Mouse (Mus musculus): Measurements from ENCODE around the gene Polr2b.
A peak's percentile ranks its signal among the peaks of the same experiment; 100 is the strongest.

Polr2b gene

DNA sequence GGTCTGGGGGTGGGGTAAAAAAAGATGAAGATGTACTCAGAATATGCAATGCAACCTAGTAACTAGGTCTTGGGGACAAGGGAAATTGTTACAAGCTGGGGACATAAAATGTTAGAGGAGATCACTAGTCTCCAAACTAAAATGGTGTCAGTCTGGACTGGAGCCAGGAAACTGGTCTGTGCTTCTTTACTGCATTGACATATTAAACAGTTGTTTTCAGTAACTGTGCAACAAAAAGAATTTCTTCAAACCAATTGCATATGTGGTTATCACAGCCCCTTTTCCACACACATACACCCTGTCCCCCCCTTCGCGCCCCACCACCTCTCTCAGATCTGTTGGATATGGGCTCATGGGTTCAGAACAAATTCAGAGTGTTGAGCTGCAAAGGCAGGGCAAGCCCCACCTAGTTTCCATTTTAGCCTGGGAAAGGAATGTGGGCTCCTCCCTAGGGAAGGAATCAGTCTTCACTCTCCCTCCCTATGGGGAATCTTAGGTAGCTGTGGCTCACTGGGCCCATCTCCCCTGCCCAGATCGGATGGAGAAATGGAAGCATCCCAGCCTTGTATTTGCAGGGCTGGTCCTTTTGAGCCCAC, 54.6 kb downstream of the Polr2b start:
- DNase-seq (ENCODE audit: low spot score) = no peak

DNA sequence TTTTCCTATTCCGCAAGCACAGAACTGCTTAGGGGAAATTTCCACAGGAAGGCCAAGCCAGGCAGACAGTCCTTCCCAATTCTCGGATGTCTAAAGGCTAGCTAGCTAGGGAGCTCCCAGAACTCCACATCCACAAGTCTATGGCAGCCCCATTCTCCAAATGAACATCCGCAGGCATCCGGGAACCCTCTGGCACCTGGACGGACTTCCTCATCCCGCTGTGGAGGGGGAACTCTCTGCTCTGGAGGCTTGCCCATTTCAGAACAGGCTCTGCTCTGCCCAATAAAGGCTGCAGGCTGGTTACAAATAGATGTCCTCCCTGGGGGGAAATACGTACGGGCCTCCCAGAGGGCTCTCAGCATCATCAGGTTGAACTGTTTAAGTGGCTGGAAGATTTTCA, 56.4 kb downstream of the Polr2b start:
- no peak for DNase-seq (ENCODE audit: low spot score)

DNA sequence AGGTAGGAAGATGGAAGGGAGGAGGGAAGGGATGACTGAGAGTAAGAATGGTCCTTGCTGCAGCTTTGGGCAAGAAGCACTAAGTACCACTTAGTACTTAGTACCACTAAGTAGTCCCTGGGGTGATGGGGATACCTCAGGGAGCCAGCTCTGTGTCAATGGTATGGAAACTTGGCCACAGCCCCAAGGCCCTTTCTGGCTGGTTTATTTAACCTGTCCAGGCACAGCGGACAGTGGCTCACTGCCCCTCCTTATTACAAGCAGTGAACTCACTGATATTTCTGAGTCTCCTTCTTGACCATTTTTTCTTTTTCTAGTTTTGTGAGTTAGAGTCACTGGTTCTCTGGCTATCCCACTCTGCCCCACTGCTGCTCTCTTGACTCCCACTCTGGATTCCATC, 57.2 kb downstream of the Polr2b start:
- DNase-seq (ENCODE audit: low spot score) = no peak

DNA sequence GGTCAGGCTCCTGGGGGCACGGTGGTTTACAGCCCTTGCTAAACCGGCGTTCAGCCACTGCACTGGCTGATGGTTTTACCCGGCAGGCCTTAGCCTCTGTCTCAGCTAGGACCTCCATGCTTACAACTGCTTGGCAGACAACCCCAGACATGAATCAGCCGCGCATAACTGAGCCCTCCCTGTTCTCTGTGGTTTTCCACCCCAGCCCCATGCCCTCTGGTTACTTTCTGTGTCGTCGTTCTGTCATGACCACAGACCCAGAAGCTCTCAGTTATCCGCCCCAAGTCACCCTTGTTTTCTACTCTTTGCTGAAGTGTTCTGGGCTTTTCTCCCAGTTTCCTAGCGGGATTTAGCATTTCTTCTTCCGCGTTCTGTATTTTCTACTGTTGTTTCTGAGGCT, 57.7 kb downstream of the Polr2b start:
- peak; percentile 77 for DNase-seq (ENCODE audit: low spot score)

DNA sequence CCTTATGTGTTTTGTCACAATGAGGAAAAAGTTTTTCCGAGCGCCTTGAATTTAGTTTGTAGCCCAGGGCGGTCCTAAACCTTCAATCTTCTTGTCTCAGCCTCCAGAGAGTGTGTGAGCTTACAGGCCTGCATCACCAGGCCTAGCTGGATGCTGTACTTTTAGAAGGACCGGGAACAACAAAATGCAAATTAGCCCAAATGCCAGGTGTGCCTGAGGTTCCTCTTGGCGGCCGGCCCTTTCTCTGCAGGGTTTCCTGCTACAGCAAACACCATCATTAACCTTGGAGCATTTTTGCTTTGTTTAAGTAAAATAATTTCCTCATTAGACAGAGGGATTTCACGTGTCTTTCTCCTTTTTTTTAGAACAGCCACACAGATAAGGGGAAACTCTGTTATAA, 58.2 kb downstream of the Polr2b start:
- no peak for DNase-seq (ENCODE audit: low spot score)

DNA sequence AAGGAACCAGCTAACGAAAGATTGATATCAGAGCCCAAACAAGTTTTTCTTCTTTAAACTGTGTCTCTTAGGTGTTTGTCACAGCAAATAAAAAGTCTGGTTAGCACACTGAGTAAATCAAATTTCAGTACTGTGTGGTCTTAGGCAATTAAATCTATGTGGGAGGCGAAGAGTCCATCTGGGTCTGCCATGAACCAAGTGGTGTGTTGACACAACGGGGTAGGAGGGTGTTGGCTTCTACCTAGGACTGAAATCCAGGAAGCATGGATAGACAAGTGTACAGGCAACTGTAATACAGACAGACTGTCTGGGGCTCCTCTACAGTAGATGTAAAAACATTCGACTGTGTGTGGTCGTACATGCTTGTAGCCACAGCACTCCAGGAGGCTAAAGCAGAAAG, 59.4 kb downstream of the Polr2b start:
- peak; percentile 55 for DNase-seq (ENCODE audit: low spot score)

DNA sequence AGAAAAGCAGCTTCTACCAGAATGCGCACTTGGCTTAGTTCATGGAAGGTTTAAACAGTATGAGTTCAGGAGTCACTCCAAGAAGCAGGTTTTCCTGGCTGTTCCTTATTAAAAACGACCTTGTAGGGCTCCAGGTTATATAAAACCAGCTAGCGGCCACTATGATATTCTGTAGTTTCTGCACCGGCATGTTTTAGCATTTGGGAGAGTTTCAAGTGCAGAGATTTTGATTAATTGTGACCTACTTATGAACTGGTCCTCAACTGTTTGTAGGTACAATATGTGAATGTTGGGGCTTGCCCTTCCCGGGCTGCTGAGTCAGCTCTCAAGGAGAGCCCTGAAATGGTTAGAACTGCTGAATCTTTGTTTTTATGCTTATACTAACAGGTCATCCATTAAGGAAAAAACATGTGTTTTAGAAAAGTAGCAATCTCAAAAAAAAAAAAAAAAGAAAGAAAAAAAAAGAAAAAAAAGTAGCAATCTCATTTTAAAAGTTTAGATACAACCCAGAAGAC, 60.5 kb downstream of the Polr2b start:
- no peak for DNase-seq (ENCODE audit: low spot score)

DNA sequence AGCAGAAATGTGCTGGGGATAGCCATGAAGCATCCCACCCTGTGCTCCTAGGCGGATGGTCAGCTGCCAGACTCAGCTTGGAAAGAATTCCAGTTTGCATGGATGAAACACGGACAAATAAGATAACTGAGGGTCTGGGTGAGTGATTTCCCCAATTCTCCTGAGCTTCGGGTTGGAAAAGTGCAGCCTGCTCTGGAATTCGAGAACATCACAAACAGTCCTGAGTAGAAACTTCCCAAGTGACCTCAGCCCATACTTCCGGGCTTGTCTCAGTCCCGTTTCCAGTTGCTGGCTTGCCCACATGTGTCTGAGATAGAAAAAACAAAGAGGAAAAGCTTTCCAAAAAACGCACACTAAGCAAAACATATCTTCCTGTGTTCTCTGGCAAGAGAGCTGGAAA, 62.3 kb downstream of the Polr2b start:
- peak; percentile 51 for DNase-seq (ENCODE audit: low spot score)

DNA sequence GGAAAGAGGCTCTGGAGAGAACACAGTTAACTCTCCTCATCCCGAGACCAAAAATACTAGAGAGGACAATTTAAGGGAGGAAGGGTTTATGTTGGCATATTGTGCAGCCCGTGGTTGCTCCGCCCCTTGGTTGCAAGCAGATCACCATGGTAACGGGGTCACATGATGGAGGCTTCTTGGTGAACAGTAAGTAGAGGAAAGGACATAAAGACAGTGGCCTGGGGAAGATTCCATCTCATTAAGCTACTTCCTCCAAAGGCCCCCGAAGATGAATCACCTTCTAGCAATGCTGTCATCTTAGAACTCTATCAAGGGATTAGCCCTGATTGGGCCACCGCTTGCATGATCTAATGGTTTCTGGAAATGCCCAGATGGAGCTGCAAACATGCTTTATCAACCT, 62.8 kb downstream of the Polr2b start:
- DNase-seq (ENCODE audit: low spot score) = peak; percentile 96

DNA sequence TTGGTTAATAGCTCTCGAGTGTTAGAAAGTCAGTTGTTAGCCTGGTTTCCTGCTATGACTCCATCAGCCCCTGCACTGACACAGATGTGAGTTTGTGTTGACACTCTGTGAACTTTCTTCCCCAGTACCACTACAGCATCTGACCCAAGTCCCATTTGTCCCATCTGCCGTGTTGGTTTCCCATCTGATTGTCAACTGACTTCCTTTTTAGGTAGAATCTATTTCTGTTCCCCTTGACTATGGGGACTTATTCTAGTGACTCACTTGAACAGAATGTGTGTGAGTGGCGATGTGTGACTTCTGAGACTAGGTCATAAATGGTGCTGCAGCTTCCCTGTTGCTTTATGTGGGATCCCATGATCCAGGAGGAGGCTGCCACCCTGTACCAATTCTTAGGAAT, 65.0 kb downstream of the Polr2b start:
- DNase-seq (ENCODE audit: low spot score) = peak; percentile 64

DNA sequence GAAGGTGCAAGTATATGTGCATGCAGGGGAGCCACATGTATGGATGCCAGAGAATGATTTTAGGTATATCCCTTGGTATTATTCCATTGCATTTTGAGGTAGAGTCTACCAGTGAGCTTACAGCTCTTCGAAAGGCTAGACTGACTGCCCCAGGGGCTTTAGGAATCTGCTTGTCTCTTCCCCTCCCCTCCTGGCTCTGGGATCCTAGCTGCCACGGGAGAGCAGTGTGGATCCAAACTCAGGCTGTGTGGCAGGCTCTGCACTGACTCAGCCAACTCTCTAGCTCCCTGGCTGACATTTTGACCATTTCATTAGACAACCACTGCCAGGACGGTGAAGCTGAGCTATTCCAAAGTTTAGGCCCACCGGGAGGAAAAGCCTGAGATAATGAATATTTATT, 65.6 kb downstream of the Polr2b start:
- DNase-seq (ENCODE audit: low spot score) = peak; percentile 55

DNA sequence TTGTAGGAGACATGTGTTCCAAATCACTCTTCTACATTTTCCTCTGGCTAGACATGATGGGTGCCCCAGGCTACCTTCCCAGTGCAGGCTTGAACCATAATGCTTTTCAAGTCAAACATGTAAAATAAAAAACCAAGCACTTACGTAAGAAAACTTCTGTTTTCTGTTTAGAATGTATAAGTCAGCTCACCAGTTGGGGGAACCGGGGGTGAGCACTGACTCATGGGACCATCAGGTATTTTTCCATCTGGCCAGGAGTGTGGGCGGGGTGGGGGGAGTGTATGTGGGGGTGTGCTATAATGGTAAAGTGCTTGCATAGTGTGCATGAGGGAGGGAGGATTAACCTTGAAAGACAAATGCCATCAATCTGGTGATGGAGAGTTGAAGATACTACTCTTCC, 68.1 kb downstream of the Polr2b start:
- no peak for DNase-seq (ENCODE audit: low spot score)

DNA sequence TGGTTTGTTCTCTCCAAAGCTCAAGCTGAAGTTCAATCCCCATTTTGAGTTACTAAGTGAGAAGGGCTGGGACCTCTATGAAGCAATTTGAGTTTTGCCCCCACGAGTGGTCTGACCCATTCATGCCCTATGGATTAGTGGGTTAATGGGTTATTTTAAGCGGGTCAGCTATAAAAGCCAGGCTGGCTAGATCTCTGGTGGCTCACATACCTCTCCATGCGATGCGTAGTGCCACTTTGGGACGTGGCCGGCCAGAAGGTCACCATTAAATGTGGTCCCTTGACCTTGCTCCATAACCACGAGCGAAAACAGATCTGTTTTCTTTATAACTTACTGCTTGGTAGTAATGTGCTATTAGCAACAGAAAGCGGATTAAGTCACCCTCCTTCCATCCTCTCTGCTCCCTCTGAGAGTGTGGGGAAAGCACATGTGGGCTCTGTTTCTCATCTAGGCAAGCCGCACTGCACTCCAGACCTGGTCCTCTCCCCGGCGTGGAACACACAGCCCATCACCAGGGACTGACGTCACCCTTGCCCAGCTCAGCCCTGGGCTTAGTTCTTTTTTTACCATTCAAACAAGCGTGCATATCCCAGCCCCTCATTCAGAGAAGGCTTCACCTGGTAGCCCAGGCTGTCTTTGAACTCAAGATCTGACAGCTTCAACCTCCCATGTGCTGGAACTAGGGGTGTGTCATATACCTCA, 69.6 kb downstream of the Polr2b start:
- DNase-seq (ENCODE audit: low spot score) = no peak

DNA sequence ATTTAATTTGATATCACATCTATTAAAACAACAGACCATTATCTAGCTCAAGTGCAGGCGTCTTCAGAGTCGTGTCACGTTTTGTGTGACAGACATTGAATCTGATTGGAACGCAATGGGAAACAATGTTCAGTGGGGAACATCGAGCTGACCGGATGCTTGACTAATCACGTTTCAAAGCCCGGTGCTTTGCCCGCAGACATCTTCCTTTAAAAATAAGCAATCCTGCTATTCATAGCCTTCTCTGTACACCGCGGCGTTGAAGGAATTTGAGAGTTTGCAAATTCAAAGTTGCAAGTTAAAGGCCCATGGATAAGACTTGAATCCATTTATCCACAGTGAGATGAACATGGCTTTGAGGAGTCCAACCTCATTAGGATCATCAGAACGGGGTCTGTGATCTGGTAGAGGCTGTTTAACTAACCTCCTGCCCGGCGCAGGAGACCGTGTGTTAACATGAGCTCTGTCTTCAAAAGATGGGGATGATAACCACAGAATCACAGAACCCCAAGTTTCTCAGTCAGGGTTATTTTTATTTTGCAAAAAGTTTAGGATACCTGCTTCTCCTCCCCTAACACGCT, 70.5 kb downstream of the Polr2b start:
- DNase-seq (ENCODE audit: low spot score) = no peak

DNA sequence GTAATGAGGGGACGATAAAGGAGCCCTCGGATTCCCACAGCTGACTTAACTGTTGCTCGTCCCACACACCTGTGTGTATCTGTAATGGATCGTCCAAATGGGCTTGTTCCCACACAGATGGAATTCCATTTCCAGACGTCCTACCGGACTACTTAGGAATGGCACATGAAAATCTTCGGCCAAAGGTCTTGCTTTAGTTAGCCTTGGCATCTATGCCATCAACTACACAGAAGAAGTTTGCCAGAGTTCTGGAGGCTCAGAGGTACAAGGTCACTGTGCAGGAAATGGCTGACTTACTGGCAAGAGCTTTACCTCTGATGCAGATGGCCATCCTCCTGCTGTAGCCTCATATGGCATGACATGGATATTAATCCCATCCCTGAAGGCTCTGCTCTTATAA, 71.3 kb downstream of the Polr2b start:
- peak; percentile 51 for DNase-seq (ENCODE audit: low spot score)

DNA sequence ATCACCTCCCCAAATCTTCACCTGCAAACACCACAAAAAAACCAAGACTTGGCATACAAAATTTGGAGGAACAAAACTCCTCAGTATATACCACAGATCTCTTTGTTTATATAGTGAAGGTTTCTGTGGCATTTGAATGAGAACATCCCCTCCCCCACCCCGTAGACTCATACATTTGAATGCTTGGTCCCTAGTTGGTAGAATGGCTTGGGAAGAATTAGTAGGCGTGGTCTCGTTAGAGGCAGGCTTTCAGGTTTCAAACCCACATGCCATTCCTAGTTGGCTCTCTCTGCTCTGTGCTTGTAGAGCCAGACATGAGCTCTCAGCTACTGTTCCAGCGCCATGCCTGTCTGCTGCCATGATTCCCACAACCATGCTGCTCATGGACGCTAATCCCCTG, 71.7 kb downstream of the Polr2b start:
- DNase-seq (ENCODE audit: low spot score) = no peak

DNA sequence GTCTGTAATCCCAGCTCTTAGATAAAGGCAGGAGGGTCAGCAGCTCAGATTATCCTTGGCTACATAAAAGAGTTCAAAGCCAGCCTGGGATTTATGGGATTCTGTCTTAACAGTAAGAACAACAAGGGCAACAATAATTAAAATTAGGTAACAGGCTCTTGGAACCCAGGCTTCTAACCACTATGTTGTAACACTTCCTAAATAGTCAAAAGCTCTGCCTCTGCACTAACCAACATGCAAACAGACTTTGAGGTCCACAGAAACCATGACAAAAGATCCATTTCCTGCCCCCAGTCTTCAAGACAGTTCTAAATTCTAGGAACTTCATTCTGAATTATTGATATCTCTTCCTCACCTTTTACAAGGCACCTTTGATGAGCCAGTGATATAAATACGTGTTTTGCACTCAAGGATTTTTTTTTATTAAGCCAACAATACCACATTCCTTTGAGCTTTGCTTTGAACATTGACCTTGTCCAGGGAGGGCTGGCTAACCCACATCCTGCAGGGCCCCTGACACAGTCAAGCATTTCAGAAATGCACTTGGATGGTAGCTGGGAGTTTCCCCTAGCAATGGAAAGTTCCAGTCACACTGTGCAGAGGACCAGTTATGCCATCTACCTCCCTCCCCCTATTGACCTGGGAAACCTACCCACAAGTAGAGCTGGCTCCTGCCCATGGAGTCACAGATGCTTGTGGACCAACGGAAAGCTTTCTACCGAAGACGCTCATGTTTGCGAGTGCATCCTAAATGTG, 74.0 kb downstream of the Polr2b start:
- DNase-seq (ENCODE audit: low spot score) = no peak

DNA sequence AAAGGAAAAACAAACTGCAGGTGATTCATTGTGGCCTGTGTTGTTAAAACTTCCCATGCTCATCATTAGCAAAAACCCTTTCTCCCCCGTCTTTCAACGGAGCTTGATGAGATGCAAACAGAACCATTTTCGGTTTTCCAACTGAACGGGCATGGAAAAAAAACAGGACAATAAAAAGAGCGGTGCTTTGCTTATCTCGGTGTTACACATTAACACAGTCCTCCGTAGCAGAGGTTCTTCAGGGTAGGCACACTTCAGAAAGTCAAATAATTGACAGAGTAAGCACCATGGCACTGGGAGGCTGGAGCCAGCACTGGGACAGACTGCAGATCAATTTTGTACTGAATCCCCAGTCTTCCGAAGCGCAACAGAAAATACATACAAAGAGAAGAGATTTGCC, 74.8 kb downstream of the Polr2b start:
- DNase-seq (ENCODE audit: low spot score) = no peak

DNA sequence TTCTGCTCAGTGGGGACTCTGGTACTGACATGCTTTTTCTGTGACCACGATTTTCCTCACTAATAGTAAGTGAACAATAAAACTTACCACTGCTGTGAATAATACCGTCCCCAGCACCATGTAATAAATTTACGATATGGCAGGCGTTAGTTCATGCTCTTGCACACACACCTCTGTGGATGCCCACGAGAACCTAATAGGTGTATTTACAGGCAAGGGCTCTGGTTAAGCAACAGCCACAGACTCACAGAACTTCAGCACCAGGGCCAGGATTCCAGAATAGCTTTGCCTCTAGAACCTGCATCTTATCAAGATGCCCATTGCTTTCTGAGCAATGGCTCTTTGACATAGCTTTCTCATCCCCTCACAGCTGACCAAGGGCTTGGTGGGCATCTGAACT, 75.3 kb downstream of the Polr2b start:
- DNase-seq (ENCODE audit: low spot score) = no peak

DNA sequence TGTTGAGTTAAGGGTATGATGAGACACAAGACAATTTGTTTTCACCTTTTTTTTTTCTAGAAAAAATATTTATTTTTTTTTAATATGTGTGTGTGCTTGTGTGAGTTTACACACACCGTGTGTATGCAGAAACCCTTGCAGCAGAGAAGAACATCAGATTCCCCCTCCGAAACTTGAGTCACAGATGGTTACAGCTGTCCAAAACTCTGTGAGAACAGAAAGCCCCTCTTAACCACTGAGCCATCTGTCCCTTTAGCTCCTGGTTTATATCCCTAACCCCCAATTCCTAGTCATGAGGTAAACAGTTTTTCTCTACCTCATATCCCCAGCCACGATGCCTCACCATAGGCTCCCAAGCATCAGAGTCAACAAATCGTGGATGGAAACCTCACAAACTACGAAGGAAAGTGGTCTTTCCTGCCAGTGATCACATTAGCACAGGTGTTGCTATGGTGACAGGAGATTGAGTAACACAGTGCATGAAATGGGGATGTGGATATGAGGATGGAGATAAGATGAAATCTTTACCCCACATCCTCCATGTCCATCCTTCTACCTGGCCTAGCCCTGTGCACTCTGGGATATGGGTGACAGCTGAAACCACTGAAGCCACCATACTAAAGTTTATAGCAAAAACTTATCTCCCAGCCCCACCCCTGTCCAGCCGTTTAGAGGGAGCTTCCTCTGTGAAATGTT, 76.1 kb downstream of the Polr2b start:
- no peak for DNase-seq (ENCODE audit: low spot score)

DNA sequence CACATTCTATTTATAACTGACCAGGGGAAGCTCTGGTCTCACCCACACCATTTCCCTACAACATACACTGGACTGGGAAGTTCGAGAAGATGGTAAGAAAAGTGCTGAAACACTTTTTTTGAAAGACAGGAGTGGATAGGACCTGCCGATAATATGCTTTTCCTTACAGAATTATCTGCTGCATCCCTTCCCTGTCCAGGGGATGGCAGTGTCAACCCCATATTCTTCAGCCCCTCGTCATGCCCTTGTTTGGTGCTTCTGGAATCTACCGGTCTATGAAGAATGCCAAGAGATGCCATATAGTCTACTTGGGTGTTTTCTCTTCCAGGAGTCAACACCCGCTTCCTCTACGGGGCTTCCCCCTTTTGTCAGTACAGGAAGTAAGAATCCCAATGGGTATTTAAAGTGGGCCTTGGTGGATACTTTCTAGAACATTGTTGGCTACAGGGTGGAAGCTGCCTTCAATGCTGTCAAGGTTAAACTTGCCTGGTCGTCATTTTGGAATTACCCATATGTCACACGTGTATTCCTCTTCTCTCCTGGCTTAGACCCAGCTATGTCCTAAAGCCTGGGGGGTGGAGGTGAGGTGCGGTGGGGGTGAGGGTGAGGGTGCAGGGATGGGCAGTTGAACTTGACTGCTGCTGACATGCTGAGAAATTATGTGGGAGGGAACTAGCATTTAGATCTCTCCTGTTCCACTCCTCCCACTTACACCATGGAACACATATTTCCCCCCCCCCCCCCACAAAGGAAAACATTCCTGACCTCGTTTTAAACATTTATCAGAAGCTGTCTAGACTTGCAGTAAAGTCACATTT, 76.9 kb downstream of the Polr2b start:
- DNase-seq (ENCODE audit: low spot score) = no peak

DNA sequence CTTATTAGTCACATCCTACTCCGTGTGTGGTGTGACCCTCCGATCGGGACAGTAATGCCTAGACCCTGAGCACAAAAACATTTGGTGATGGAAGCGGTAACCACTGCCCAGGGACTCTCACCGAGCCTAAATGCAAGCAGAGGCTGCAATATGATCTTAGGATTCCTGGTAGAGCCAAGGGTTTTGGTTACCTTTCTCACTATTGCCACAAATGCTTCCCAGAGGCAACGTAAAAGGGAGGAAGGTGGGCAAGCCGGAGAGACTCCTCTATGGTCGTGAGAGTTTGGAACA, 77.4 kb downstream of the Polr2b start:
- DNase-seq (ENCODE audit: low spot score) = no peak

All from adipocyte (in vitro differentiated cells).